Mouse (Mus musculus) MEL (cell line): Measurements from ENCODE around the gene Uckl1. TPM values are rescaled to one million over a fixed set of nuclear protein-coding genes. Genes with fewer than 3 reads are reported as not detected.

Experiments used
- DNase-seq: peaks from one replicate; pipeline ENCODE4 v3.0.0; 2011; ENCODE audit warnings: low read depth, low spot score
- H3K27ac ChIP-seq: 2 replicates; pipeline ENCODE4 v1.5.1; 2012; ENCODE audit warnings: low read depth, mild to moderate bottlenecking, control low read depth, low read length, moderate library complexity; ENCODE audit not compliant: control insufficient read depth
- H3K27me3 ChIP-seq, 2 experiments: fragments of 150-350 bp in 1 of 2; sonication (generic) in 1 of 2; 2 replicates each; pipeline ENCODE4 v1.6.1; 2012; ENCODE audit warnings: low read length in 2 of 2, mild to moderate bottlenecking in 2 of 2, improper control_type of control experiment in 1 of 2, moderate library complexity in 1 of 2; ENCODE audit not compliant: insufficient read depth in 2 of 2, control insufficient read depth in 1 of 2
- H3K36me3 ChIP-seq, 2 experiments: 2 replicates each; pipeline ENCODE4 v1.6.1; 2012 to 2014; ENCODE audit warnings: low read length in 2 of 2, improper control_type of control experiment in 1 of 2, inconsistent platforms in 1 of 2, mild to moderate bottlenecking in 1 of 2; ENCODE audit not compliant: insufficient read depth in 2 of 2, control insufficient read depth in 1 of 2
- H3K4me1 ChIP-seq, 2 experiments: fragments of 150-350 bp in 1 of 2; sonication (generic) in 1 of 2; 2 replicates each; pipeline ENCODE4 v1.6.1; 2012; ENCODE audit warnings: low read length in 2 of 2, improper control_type of control experiment in 1 of 2, mild to moderate bottlenecking in 1 of 2; ENCODE audit not compliant: insufficient read depth in 2 of 2, control insufficient read depth in 1 of 2
- H3K4me3 ChIP-seq, 2 experiments: fragments of 150-350 bp in 1 of 2; sonication (generic) in 1 of 2; 2 replicates each; pipeline ENCODE4 v1.5.1; 2012; ENCODE audit warnings: low read depth in 2 of 2, low read length in 2 of 2, mild to moderate bottlenecking in 2 of 2, moderate library complexity in 2 of 2, control low read depth in 1 of 2, improper control_type of control experiment in 1 of 2; ENCODE audit not compliant: control insufficient read depth in 1 of 2, insufficient read depth in 1 of 2
- H3K79me2 ChIP-seq: 2 replicates; pipeline ENCODE4 v1.6.1; 2012; ENCODE audit warnings: mild to moderate bottlenecking, low read length, moderate library complexity; ENCODE audit not compliant: control insufficient read depth, poor library complexity, insufficient read depth
- H3K9ac ChIP-seq: 2 replicates; pipeline ENCODE4 v1.6.1; 2012; ENCODE audit warnings: low read depth, mild to moderate bottlenecking, control low read depth, low read length, moderate library complexity; ENCODE audit not compliant: control insufficient read depth, poor library complexity, severe bottlenecking
- H3K9me3 ChIP-seq: fragments of 150-350 bp; sonication (generic); replicated peaks from 2 replicates; pipeline ENCODE4 v1.6.1; 2012; ENCODE audit warnings: mild to moderate bottlenecking, low read length, improper control_type of control experiment, moderate library complexity; ENCODE audit not compliant: insufficient read depth
- BHLHE40 ChIP-seq: IDR thresholded peaks from 2 replicates; pipeline ENCODE4 v1.6.1; 2012; ENCODE audit warnings: low read depth, mild to moderate bottlenecking, inconsistent platforms, low read length, improper control_type of control experiment, borderline replicate concordance
- CHD1 ChIP-seq: IDR thresholded peaks from 2 replicates; pipeline ENCODE4 v1.6.1; 2012; ENCODE audit warnings: low read depth, mild to moderate bottlenecking, inconsistent platforms, low read length, improper control_type of control experiment
- CTCF ChIP-seq, 3 experiments: IDR thresholded peaks in 2 of 3; conservative IDR thresholded peaks in 1 of 3; 2 replicates each; pipeline ENCODE4 v1.5.1; 2011 to 2012; ENCODE audit warnings: low read length in 3 of 3, low read depth in 2 of 3, mild to moderate bottlenecking in 2 of 3, improper control_type of control experiment in 1 of 3, inconsistent platforms in 1 of 3, mixed read lengths in 1 of 3, moderate library complexity in 1 of 3; ENCODE audit not compliant: control insufficient read depth in 1 of 3, insufficient read depth in 1 of 3, poor library complexity in 1 of 3, severe bottlenecking in 1 of 3
- E2F4 ChIP-seq: IDR thresholded peaks from 2 replicates; pipeline ENCODE4 v1.6.1; 2011; ENCODE audit warnings: low read depth, low read length, improper control_type of control experiment, borderline replicate concordance
- EP300 ChIP-seq, 2 experiments: IDR thresholded peaks; 2 replicates each; pipeline ENCODE4 v1.6.1; 2011; ENCODE audit warnings: improper control_type of control experiment in 2 of 2, low read length in 2 of 2, low read depth in 1 of 2, mild to moderate bottlenecking in 1 of 2
- ETS1 ChIP-seq: IDR thresholded peaks from 2 replicates; pipeline ENCODE4 v1.6.1; 2012; ENCODE audit warnings: low read depth, mild to moderate bottlenecking, inconsistent platforms, low read length, improper control_type of control experiment, moderate library complexity
- GABPA ChIP-seq: IDR thresholded peaks from 2 replicates; pipeline ENCODE4 v1.6.1; 2012; ENCODE audit warnings: low read depth, mild to moderate bottlenecking, inconsistent platforms, low read length, improper control_type of control experiment, moderate library complexity
- GATA1 ChIP-seq: IDR thresholded peaks from 2 replicates; pipeline ENCODE4 v1.6.1; 2011; ENCODE audit warnings: low read depth, low read length, improper control_type of control experiment
- HCFC1 ChIP-seq: IDR thresholded peaks from 2 replicates; pipeline ENCODE4 v1.6.1; 2012; ENCODE audit warnings: low read depth, mild to moderate bottlenecking, inconsistent platforms, low read length, improper control_type of control experiment, moderate library complexity
- JUND ChIP-seq: IDR thresholded peaks from 2 replicates; pipeline ENCODE4 v1.6.1; 2011; ENCODE audit warnings: low read depth, mild to moderate bottlenecking, improper control_type of control experiment, low read length
- MEF2A ChIP-seq: IDR thresholded peaks from 2 replicates; pipeline ENCODE4 v1.6.1; 2014; ENCODE audit warnings: low read depth, mild to moderate bottlenecking, inconsistent platforms, low read length, improper control_type of control experiment; ENCODE audit not compliant: poor library complexity, insufficient replicate concordance, severe bottlenecking; ENCODE audit errors: extremely low read depth
- MXI1 ChIP-seq: IDR thresholded peaks from 2 replicates; pipeline ENCODE4 v1.6.1; 2011; ENCODE audit warnings: mild to moderate bottlenecking, low read depth, low read length, improper control_type of control experiment
- MYB ChIP-seq: IDR thresholded peaks from 2 replicates; pipeline ENCODE4 v1.6.1; 2011; ENCODE audit warnings: mild to moderate bottlenecking, low read depth, low read length, improper control_type of control experiment
- NELFE ChIP-seq: IDR thresholded peaks from 2 replicates; pipeline ENCODE4 v1.6.1; 2011; ENCODE audit warnings: low read depth, low read length, improper control_type of control experiment
- NRF1 ChIP-seq: IDR thresholded peaks from 2 replicates; pipeline ENCODE4 v1.6.1; 2014; ENCODE audit warnings: low read depth, mild to moderate bottlenecking, inconsistent platforms, low read length, improper control_type of control experiment, moderate library complexity; ENCODE audit not compliant: poor library complexity, insufficient read depth, severe bottlenecking
- POLR2A ChIP-seq, 2 experiments: IDR thresholded peaks; 2 replicates each; pipeline ENCODE4 v1.6.1; 2011 to 2012; ENCODE audit warnings: low read length in 2 of 2, mild to moderate bottlenecking in 2 of 2, control low read depth in 1 of 2, improper control_type of control experiment in 1 of 2, low read depth in 1 of 2, moderate library complexity in 1 of 2; ENCODE audit not compliant: control insufficient read depth in 1 of 2, insufficient read depth in 1 of 2, poor library complexity in 1 of 2
- POLR2AphosphoS2 ChIP-seq: IDR thresholded peaks from 2 replicates; pipeline ENCODE4 v1.6.1; 2011; ENCODE audit warnings: low read length, improper control_type of control experiment
- RCOR1 ChIP-seq: IDR thresholded peaks from 2 replicates; pipeline ENCODE4 v1.6.1; 2012; ENCODE audit warnings: low read depth, mild to moderate bottlenecking, inconsistent platforms, low read length, improper control_type of control experiment
- SIN3A ChIP-seq: IDR thresholded peaks from 2 replicates; pipeline ENCODE4 v1.6.1; 2012; ENCODE audit warnings: low read length, improper control_type of control experiment, inconsistent platforms
- SMC3 ChIP-seq: IDR thresholded peaks from 2 replicates; pipeline ENCODE4 v1.6.1; 2011; ENCODE audit warnings: low read depth, low read length, improper control_type of control experiment
- TBP ChIP-seq: IDR thresholded peaks from 2 replicates; pipeline ENCODE4 v1.8.0; 2011; ENCODE audit warnings: low read depth, low read length, improper control_type of control experiment
- TCF12 ChIP-seq: IDR thresholded peaks from 2 replicates; pipeline ENCODE4 v1.6.1; 2014; ENCODE audit warnings: low read depth, mild to moderate bottlenecking, inconsistent platforms, low read length, improper control_type of control experiment, moderate library complexity
- USF1 ChIP-seq: IDR thresholded peaks from 2 replicates; pipeline ENCODE4 v1.6.1; 2014; ENCODE audit warnings: low read depth, mild to moderate bottlenecking, inconsistent platforms, low read length, improper control_type of control experiment, moderate library complexity
- USF2 ChIP-seq, 2 experiments: IDR thresholded peaks; 2 replicates each; pipeline ENCODE4 v1.6.1; 2011 to 2012; ENCODE audit warnings: improper control_type of control experiment in 2 of 2, low read length in 2 of 2, borderline replicate concordance in 1 of 2, inconsistent platforms in 1 of 2, low read depth in 1 of 2, mild to moderate bottlenecking in 1 of 2; ENCODE audit not compliant: insufficient read depth in 1 of 2
- ZC3H11A ChIP-seq: IDR thresholded peaks from 2 replicates; pipeline ENCODE4 v1.6.1; 2012; ENCODE audit warnings: low read depth, mild to moderate bottlenecking, inconsistent platforms, low read length, improper control_type of control experiment
- ZKSCAN1 ChIP-seq: IDR thresholded peaks from 2 replicates; pipeline ENCODE4 v1.6.1; 2012; ENCODE audit warnings: low read depth, mild to moderate bottlenecking, inconsistent platforms, low read length, improper control_type of control experiment, moderate library complexity
- ZNF384 ChIP-seq: IDR thresholded peaks from 2 replicates; pipeline ENCODE4 v1.6.1; 2012; ENCODE audit warnings: low read depth, mild to moderate bottlenecking, inconsistent platforms, low read length, improper control_type of control experiment
- polyA plus RNA-seq, 2 experiments: library from polyadenylated mRNA; stranded (reverse) in 1 of 2; unstranded in 1 of 2; fragments of >175 nt in 1 of 2; fragments of >200 nt in 1 of 2; gene quantifications; 2 replicates each; pipeline versions ENCODE4 v1.2.1 to v1.2.4; 2012; ENCODE audit warnings: low replicate concordance in 2 of 2, low read depth in 1 of 2; ENCODE audit not compliant: insufficient read length in 2 of 2, insufficient read depth in 1 of 2, missing spikeins in 1 of 2
- total RNA-seq: library from RNA; depleted of rRNA; stranded (reverse); fragments of 300-350 nt; gene quantifications from 2 replicates; pipeline ENCODE4 v1.2.3, GENCODE M21; 2012

Gene Uckl1
- total and polyA plus RNA-seq, 3 experiments = 15.2 to 24.6 TPM; not detected in 1

- Histone ChIP-seq H3K9ac (peak overlapping the region; percentile 81), H3K36me3 (peaks cover 0 to 11% of the 10 kb centered on the region in 2 experiments; a peak in 3 of 4 replicates), H3K4me3 (peak overlapping the region; percentile 74 to 98), H3K27me3 (no peaks in the 10 kb centered on the region)
- TF ChIP-seq TCF12 = peak; percentile 14; the same call in 1 of the 2 replicates
- TF ChIP-seq CHD1 = no peak
- peak; percentile 44 for TF ChIP-seq HCFC1
- TF ChIP-seq TBP = peak; percentile 67; the same call in 1 of the 2 replicates
- TF ChIP-seq MYB = peak; percentile 8; the same call in 1 of the 2 replicates
- TF ChIP-seq EP300 (IDR thresholded peaks at IDR 0.05; ENCODE audit: low read depth in 1 of 2, low read length in 2 of 2) = peak; percentile 53 to 60; a peak in 2 of 4 replicates
- TF ChIP-seq USF1 = no peak
- no peak for TF ChIP-seq ZKSCAN1
- peak; percentile 41; the same call in 1 of the 2 replicates for TF ChIP-seq RCOR1
- peak; percentile 14; the same call in 1 of the 2 replicates for TF ChIP-seq MXI1
- no peak for TF ChIP-seq BHLHE40
- peak; percentile 86 for TF ChIP-seq SIN3A
- TF ChIP-seq ETS1 = 0 out of 2 replicates have a peak, but pooled peaks have one; percentile 4
- TF ChIP-seq POLR2A (IDR thresholded peaks at IDR 0.05; ENCODE audit: control insufficient read depth in 1 of 2, insufficient read depth in 1 of 2, low read depth in 1 of 2, low read length in 2 of 2, poor library complexity in 1 of 2) = peak in 1 of 2 experiments; percentile 48; a peak in 2 of 4 replicates
- TF ChIP-seq SMC3 = 0 out of 2 replicates have a peak, but pooled peaks have one; percentile 2
- TF ChIP-seq, all 39 proteins: peak for 11
- Histone ChIP-seq H3K79me2 (peaks cover 14% of the 10 kb centered on the region), H3K27ac (peak overlapping the region; percentile 90), H3K9me3 (no peaks in the 10 kb centered on the region), H3K4me1 (peaks cover 3 to 21% of the 10 kb centered on the region in 2 experiments)
- peak; percentile 89 for DNase-seq
Observed at GRCm38 (mm10) chr2:181593042-181593421, 8.3 kb upstream of the Uckl1 start.

GRCm38 (mm10) chr2:181592231-181593041 is 7.7 kb upstream of the Uckl1 start, which contains the start of gene Zfp512b:
Gene Zfp512b (minus strand): TSS chr2:181592803.
- H3K27ac ChIP-seq = peak within 1 kb of the TSS; percentile 90
- H3K4me1 ChIP-seq = peaks cover 3 to 21% of the 10 kb centered on the region in 2 experiments
- peak within 1 kb of the TSS; percentile 74 to 98 for H3K4me3 ChIP-seq
- no peaks in the 10 kb centered on the region for H3K27me3 ChIP-seq
- DNase-seq = peak; percentile 83
- H3K36me3 ChIP-seq = peaks cover 0 to 10% of the 10 kb centered on the region in 2 experiments; a peak in 3 of 4 replicates
- H3K9me3 ChIP-seq = no peaks in the 10 kb centered on the region
- H3K9ac ChIP-seq = peak within 1 kb of the TSS; percentile 81
- H3K79me2 ChIP-seq = peaks cover 14% of the 10 kb centered on the region
- TF ChIP-seq E2F4 = no peak
- peak; percentile 67; the same call in 1 of the 2 replicates for TF ChIP-seq NELFE
- TF ChIP-seq ZNF384 = no peak
- peak; percentile 67 for TF ChIP-seq NRF1
- no peak for TF ChIP-seq RCOR1
- TF ChIP-seq ZKSCAN1 = no peak
- no peak for TF ChIP-seq BHLHE40
- TF ChIP-seq CHD1 = no peak
- TF ChIP-seq MYB = peak; percentile 39; the same call in 1 of the 2 replicates
- no peak for TF ChIP-seq MEF2A
- peak; percentile 50; the same call in 1 of the 2 replicates for TF ChIP-seq MXI1
- no peak for TF ChIP-seq GATA1
- peak; percentile 76; the same call in 1 of the 2 replicates for TF ChIP-seq POLR2AphosphoS2
- no peak for TF ChIP-seq USF1
- no peak for TF ChIP-seq JUND
- no peak for TF ChIP-seq USF2 (IDR thresholded peaks at IDR 0.05; ENCODE audit: borderline replicate concordance in 1 of 2, insufficient read depth in 1 of 2, low read depth in 1 of 2, low read length in 2 of 2)
- TF ChIP-seq GABPA = no peak
- no peak for TF ChIP-seq CTCF (IDR thresholded peaks at IDR 0.05 in 2 of 3, conservative IDR thresholded peaks at IDR 0.05 in 1 of 3; ENCODE audit: control insufficient read depth in 1 of 3, insufficient read depth in 1 of 3, low read depth in 2 of 3, low read length in 3 of 3, poor library complexity in 1 of 3, severe bottlenecking in 1 of 3)
- TF ChIP-seq ZC3H11A = no peak
- TF ChIP-seq POLR2A (IDR thresholded peaks at IDR 0.05; ENCODE audit: control insufficient read depth in 1 of 2, insufficient read depth in 1 of 2, low read depth in 1 of 2, low read length in 2 of 2, poor library complexity in 1 of 2) = peak; percentile 82 to 88
